Mouse (Mus musculus): Measurements from ENCODE around the gene Ifrd1. TPM values are rescaled to one million over a fixed set of nuclear protein-coding genes. Genes with fewer than 3 reads are reported as not detected.

Gene Ifrd1
- polyA plus RNA-seq, 1 experiment from 2014 or later: 116 TPM

- Histone ChIP-seq H3K27ac (no peak overlapping the region), H3K27me3 (no peaks in the 10 kb centered on the region), H3K4me1 (peaks cover 4% of the 10 kb centered on the region), H3K9ac (no peak overlapping the region), H3K36me3 (peaks cover 67% of the 10 kb centered on the region), H3K4me2 (no peak overlapping the region), H3K9me3 (no peaks in the 10 kb centered on the region), H3K4me3 (no peak overlapping the region)
- ATAC-seq (ENCODE audit: borderline replicate concordance, extremely low read depth, low FRiP score, low TSS enrichment): no peak
- WGBS: 94% methylated on average over 15 of the region's 15 CpGs
Observed at GRCm38 (mm10) chr12:40214888-40215876, 33.1 kb downstream of the Ifrd1 start.

GRCm38 (mm10) chr12:40209049-40209448 is 39.3 kb downstream of the Ifrd1 start:
- no peak for ATAC-seq (ENCODE audit: borderline replicate concordance, extremely low read depth, low FRiP score, low TSS enrichment)
- H3K4me3 ChIP-seq: no peak overlapping the region
- H3K36me3 ChIP-seq: peaks cover 82% of the 10 kb centered on the region
- H3K27me3 ChIP-seq: no peaks in the 10 kb centered on the region
- 94% methylated on average over 3 of the region's 3 CpGs for WGBS
- H3K4me1 ChIP-seq: no peaks in the 10 kb centered on the region
- H3K27ac ChIP-seq: no peak overlapping the region
- H3K9me3 ChIP-seq: no peaks in the 10 kb centered on the region
- no peak overlapping the region for H3K4me2 ChIP-seq
- no peak overlapping the region for H3K9ac ChIP-seq

- Histone ChIP-seq H3K27me3 (no peaks in the 10 kb centered on the region), H3K4me1 (no peaks in the 10 kb centered on the region), H3K4me2 (no peak overlapping the region), H3K27ac (no peak overlapping the region), H3K4me3 (no peak overlapping the region), H3K36me3 (peaks cover 79% of the 10 kb centered on the region), H3K9me3 (no peaks in the 10 kb centered on the region), H3K9ac (no peak overlapping the region)
- ATAC-seq (ENCODE audit: borderline replicate concordance, extremely low read depth, low FRiP score, low TSS enrichment): no peak
- 93% methylated on average over 4 of the region's 4 CpGs for WGBS
Observed at GRCm38 (mm10) chr12:40207909-40208308, 40.4 kb downstream of the Ifrd1 start.

GRCm38 (mm10) chr12:40202161-40203035 is 45.9 kb downstream of the Ifrd1 start:
- Histone ChIP-seq H3K27me3 (no peaks in the 10 kb centered on the region), H3K4me3 (no peak overlapping the region), H3K9ac (no peak overlapping the region), H3K27ac (no peak overlapping the region), H3K4me1 (no peaks in the 10 kb centered on the region), H3K9me3 (no peaks in the 10 kb centered on the region), H3K4me2 (no peak overlapping the region), H3K36me3 (peaks cover 52% of the 10 kb centered on the region)
- WGBS: 86% methylated on average over 7 of the region's 7 CpGs
- no peak for ATAC-seq (ENCODE audit: borderline replicate concordance, extremely low read depth, low FRiP score, low TSS enrichment)

GRCm38 (mm10) chr12:40200484-40201235 is 47.6 kb downstream of the Ifrd1 start:
- peaks cover 37% of the 10 kb centered on the region for H3K36me3 ChIP-seq
- H3K4me2 ChIP-seq: no peak overlapping the region
- no peak overlapping the region for H3K4me3 ChIP-seq
- ATAC-seq (ENCODE audit: borderline replicate concordance, extremely low read depth, low FRiP score, low TSS enrichment): no peak
- no peak overlapping the region for H3K27ac ChIP-seq
- WGBS: 84% methylated on average over 6 of the region's 6 CpGs
- H3K27me3 ChIP-seq: no peaks in the 10 kb centered on the region
- H3K9me3 ChIP-seq: no peaks in the 10 kb centered on the region
- no peak overlapping the region for H3K9ac ChIP-seq
- no peaks in the 10 kb centered on the region for H3K4me1 ChIP-seq

- Histone ChIP-seq H3K27me3 (no peaks in the 10 kb centered on the region), H3K4me3 (no peak overlapping the region), H3K4me1 (no peaks in the 10 kb centered on the region), H3K9me3 (no peaks in the 10 kb centered on the region), H3K36me3 (peaks cover 30% of the 10 kb centered on the region), H3K9ac (no peak overlapping the region), H3K27ac (no peak overlapping the region), H3K4me2 (no peak overlapping the region)
- no peak for ATAC-seq (ENCODE audit: borderline replicate concordance, extremely low read depth, low FRiP score, low TSS enrichment)
- 44% methylated on average over 7 of the region's 7 CpGs for WGBS
Observed at GRCm38 (mm10) chr12:40199795-40200402, 48.4 kb downstream of the Ifrd1 start.

- H3K36me3 ChIP-seq: peaks cover 24% of the 10 kb centered on the region
- H3K4me1 ChIP-seq: no peaks in the 10 kb centered on the region
- no peak within 1 kb of the TSS for H3K4me2 ChIP-seq
- no peak within 1 kb of the TSS for H3K9ac ChIP-seq
- 78% methylated on average over 8 of the region's 8 CpGs for WGBS
- no peak within 1 kb of the TSS for H3K4me3 ChIP-seq
- no peaks in the 10 kb centered on the region for H3K9me3 ChIP-seq
- no peaks in the 10 kb centered on the region for H3K27me3 ChIP-seq
- H3K27ac ChIP-seq: no peak within 1 kb of the TSS
- no peak for ATAC-seq (ENCODE audit: borderline replicate concordance, extremely low read depth, low FRiP score, low TSS enrichment)
Observed at GRCm38 (mm10) chr12:40199302-40199701, 49.0 kb downstream of the Ifrd1 start, which contains the start of gene Lsmem1. Lsmem1 (minus strand) TSS chr12:40199490.

- 80% methylated on average over 9 of the region's 9 CpGs for WGBS
- Histone ChIP-seq H3K4me1 (no peaks in the 10 kb centered on the region), H3K9ac (no peak overlapping the region), H3K27ac (no peak overlapping the region), H3K9me3 (no peaks in the 10 kb centered on the region), H3K4me3 (no peak overlapping the region), H3K36me3 (peaks cover 15% of the 10 kb centered on the region), H3K4me2 (no peak overlapping the region), H3K27me3 (no peaks in the 10 kb centered on the region)
- no peak for ATAC-seq (ENCODE audit: borderline replicate concordance, extremely low read depth, low FRiP score, low TSS enrichment)
Observed at GRCm38 (mm10) chr12:40198427-40198826, 49.9 kb downstream of the Ifrd1 start.

- 72% methylated on average over 5 of the region's 5 CpGs for WGBS
- Histone ChIP-seq H3K9ac (no peak overlapping the region), H3K27me3 (no peaks in the 10 kb centered on the region), H3K36me3 (peaks cover 14% of the 10 kb centered on the region; the same call in 1 of the 2 replicates), H3K9me3 (no peaks in the 10 kb centered on the region), H3K4me2 (no peak overlapping the region), H3K27ac (no peak overlapping the region), H3K4me3 (no peak overlapping the region), H3K4me1 (no peaks in the 10 kb centered on the region)
- ATAC-seq (ENCODE audit: borderline replicate concordance, extremely low read depth, low FRiP score, low TSS enrichment): no peak
Observed at GRCm38 (mm10) chr12:40198019-40198418, 50.3 kb downstream of the Ifrd1 start.

GRCm38 (mm10) chr12:40197511-40197910 is 50.8 kb downstream of the Ifrd1 start:
- H3K4me2 ChIP-seq: no peak overlapping the region
- ATAC-seq (ENCODE audit: borderline replicate concordance, extremely low read depth, low FRiP score, low TSS enrichment): no peak

GRCm38 (mm10) chr12:40185474-40185873 is 62.8 kb downstream of the Ifrd1 start:
- H3K4me2 ChIP-seq: no peak overlapping the region
- 70% methylated on average over 3 of the region's 3 CpGs for WGBS
- H3K4me1 ChIP-seq: no peaks in the 10 kb centered on the region
- no peaks in the 10 kb centered on the region for H3K36me3 ChIP-seq
- no peaks in the 10 kb centered on the region for H3K27me3 ChIP-seq
- H3K9me3 ChIP-seq: no peaks in the 10 kb centered on the region
- no peak overlapping the region for H3K9ac ChIP-seq
- no peak overlapping the region for H3K27ac ChIP-seq
- no peak for ATAC-seq (ENCODE audit: borderline replicate concordance, extremely low read depth, low FRiP score, low TSS enrichment)
- no peak overlapping the region for H3K4me3 ChIP-seq

More at GRCm38 (mm10) chr12:40197511-40197910, 50.8 kb downstream of the Ifrd1 start:
- Histone ChIP-seq H3K27ac (no peak overlapping the region), H3K27me3 (no peaks in the 10 kb centered on the region), H3K4me3 (no peak overlapping the region), H3K36me3 (peaks cover 10% of the 10 kb centered on the region; the same call in 1 of the 2 replicates), H3K4me1 (no peaks in the 10 kb centered on the region), H3K9me3 (no peaks in the 10 kb centered on the region), H3K9ac (no peak overlapping the region)
